Mouse (Mus musculus): ENCODE results near the gene Pdzd8. TPM values are rescaled to one million over a fixed set of nuclear protein-coding genes. Genes with fewer than 3 reads are reported as not detected.

The Pdzd8 gene
- 21.9 TPM for polyA plus RNA-seq (2014; fragmentation: Illumina TruSeq; extraction: RNeasy Lipid Tissue Mini Kit (QIAGEN cat#74804); ENCODE audit: low read depth, low replicate concordance)

GRCm38 (mm10) chr19:59345658-59346283 is at the start of gene Pdzd8:
Gene Pdzd8, minus strand, starts transcription at chr19:59345780.

GRCm38 (mm10) chr19:59321990-59322389 is 23.6 kb downstream of the Pdzd8 start, which contains the start of gene Rps12-ps3:
Gene Rps12-ps3, plus strand, starts transcription at chr19:59322290.

GRCm38 (mm10) chr19:59260718-59261442 is 84.7 kb downstream of the Pdzd8 start, which contains the start of gene Slc18a2:
Gene Slc18a2, plus strand, starts transcription at chr19:59260896.

Other genes with a start within 250 kb of the Pdzd8 start
- gene Vax1, start 175.7 kb downstream of the Pdzd8 start, polyA plus RNA-seq (2014; fragmentation: Illumina TruSeq; extraction: RNeasy Lipid Tissue Mini Kit (QIAGEN cat#74804); ENCODE audit: low read depth, low replicate concordance), result not detected
- not detected for gene Kcnk18, start 126.6 kb downstream of the Pdzd8 start, polyA plus RNA-seq (2014; fragmentation: Illumina TruSeq; extraction: RNeasy Lipid Tissue Mini Kit (QIAGEN cat#74804); ENCODE audit: low read depth, low replicate concordance)
- gene Slc18a2, start 84.9 kb downstream of the Pdzd8 start, polyA plus RNA-seq (2014; fragmentation: Illumina TruSeq; extraction: RNeasy Lipid Tissue Mini Kit (QIAGEN cat#74804); ENCODE audit: low read depth, low replicate concordance), result 0.27 TPM
- gene Rps12-ps3, start 23.5 kb downstream of the Pdzd8 start, polyA plus RNA-seq (2014; fragmentation: Illumina TruSeq; extraction: RNeasy Lipid Tissue Mini Kit (QIAGEN cat#74804); ENCODE audit: low read depth, low replicate concordance), result 33.7 TPM
- 61.5 TPM for gene Emx2, start 112.6 kb upstream of the Pdzd8 start, polyA plus RNA-seq (2014; fragmentation: Illumina TruSeq; extraction: RNeasy Lipid Tissue Mini Kit (QIAGEN cat#74804); ENCODE audit: low read depth, low replicate concordance)

Measured in adipose tissue, adult 10 weeks (tissue).